Mouse (Mus musculus) liver, embryonic 14.5 days (tissue): ENCODE results near the gene Wdr38.

Source experiments
- CTCF ChIP-seq: IDR thresholded peaks from 2 replicates; pipeline ENCODE4 v1.5.1; 2016; ENCODE audit warnings: antibody characterized with exemption, low read depth, control low read depth
- EP300 ChIP-seq: IDR thresholded peaks from 2 replicates; pipeline ENCODE4 v1.6.1; 2016; ENCODE audit warnings: antibody characterized with exemption, low read depth

DNA sequence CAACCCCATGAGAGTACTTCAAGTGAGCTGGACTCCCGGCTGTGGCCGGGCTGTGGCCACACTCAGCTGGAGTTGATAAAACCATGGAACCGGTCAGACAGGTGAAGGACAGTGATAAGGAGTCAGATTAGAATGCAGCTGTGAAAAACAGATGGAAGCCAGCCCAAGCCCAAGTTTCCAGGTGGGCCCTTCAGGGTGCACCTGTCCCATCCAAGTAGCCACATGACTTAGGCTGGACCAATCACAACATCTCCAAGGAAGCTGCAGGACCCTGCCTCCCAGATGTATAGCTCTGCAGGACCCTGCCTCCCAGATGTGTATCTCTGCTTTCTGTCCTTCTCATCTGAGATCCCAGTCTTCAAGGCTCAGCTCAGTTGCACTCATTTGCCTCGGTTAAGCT lies 5.3 kb upstream of the Wdr38 start:
- TF ChIP-seq EP300 (no peak), CTCF (no peak)
